Mouse (Mus musculus) v-Abl transformed pro-B cells (cell line): ENCODE results near the gene Sez6l.

ENCODE experiments used
- in situ Hi-C, 2 experiments: fragments of 400-800 bp; cut with MboI; formaldehyde crosslinking; loops; one replicate each; pipeline ENCODE4 v1.15.1; 2025; ENCODE audit not compliant: unreplicated experiment in 2 of 2

Gene Sez6l

GRCm38 (mm10) chr5:112535868-112536267 lies 41.1 kb downstream of the Sez6l start:
- in situ Hi-C loops: no loop called here

DNA sequence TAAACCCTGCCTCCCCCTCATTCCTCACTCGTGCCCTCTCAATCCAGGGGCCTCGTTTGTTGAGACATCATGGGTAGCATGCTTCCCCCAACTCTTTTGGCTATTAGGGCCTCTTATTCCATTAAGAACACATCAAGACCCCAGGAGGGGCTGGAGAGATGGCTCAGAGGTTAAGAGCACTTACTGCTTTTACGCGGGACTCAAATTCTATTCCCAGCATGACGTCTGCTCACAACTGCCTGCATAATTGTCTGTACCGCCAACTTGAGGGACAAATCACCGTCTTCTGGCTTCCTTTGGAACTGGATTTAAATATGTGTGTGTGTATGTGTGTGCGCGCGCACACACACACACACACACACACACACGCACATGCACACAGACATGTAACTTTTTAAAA lies 42.8 kb downstream of the Sez6l start:
- in situ Hi-C loops: no loop called here

DNA sequence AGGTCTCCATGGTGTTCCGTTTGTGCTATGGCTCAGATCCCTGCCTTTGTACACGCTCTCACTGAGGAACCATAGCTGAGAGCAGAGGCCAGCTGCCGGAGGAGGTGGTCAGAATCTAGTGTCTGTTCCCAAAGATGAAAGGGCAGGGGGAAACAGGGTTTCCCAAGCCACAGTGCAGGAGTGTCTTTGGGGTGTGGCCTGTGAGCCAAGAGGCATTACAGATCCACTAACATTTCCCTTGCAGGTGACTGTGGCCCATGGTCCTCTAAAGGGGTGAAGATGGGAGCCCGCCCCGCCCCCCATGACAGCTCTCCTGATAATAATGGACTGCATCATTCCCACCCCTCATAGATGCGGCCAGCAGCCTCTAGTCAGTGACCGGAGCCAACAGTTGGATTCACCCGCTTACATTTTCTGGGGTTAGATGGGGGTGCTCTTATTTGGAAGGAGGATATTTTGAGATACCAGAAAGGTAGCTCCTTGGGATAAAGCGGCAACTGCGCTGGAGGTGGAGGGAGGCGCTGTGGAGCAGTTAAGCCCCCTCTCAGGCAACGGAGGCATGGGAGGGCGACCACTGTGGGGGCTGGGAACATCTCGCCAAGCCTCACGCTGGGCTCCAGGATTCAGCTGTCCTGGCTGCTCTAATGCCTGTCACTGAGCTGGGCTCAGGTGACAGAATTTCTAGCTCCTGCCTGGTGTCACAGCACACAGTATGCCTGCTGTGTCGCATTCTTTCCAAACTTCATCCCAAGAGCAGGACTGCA lies 43.5 kb downstream of the Sez6l start:
- in situ Hi-C loops: no loop called here

DNA sequence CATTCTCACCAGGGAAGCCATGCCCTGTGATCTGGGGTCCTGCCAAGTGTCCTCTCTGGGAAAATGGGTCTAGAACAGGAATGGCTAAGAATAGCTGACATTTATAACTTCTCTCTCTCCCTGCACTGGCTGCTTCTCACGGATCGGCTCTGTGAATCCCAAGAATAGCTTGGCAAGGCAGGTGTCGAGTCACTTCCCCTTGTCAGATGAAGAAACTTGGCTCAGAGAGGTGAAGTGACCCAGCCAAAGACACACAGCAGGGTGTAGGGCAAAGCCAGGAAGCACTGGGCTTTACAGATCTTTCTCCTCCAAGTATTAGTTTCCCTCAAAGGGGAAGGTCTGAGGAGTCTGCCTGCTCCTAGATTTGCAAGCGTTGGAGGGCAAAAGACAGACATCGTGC lies 44.1 kb downstream of the Sez6l start:
- in situ Hi-C loops: no loop called here

- in situ Hi-C loops: no loop called here
Measured at GRCm38 (mm10) chr5:112532210-112532609, 44.8 kb downstream of the Sez6l start.

DNA sequence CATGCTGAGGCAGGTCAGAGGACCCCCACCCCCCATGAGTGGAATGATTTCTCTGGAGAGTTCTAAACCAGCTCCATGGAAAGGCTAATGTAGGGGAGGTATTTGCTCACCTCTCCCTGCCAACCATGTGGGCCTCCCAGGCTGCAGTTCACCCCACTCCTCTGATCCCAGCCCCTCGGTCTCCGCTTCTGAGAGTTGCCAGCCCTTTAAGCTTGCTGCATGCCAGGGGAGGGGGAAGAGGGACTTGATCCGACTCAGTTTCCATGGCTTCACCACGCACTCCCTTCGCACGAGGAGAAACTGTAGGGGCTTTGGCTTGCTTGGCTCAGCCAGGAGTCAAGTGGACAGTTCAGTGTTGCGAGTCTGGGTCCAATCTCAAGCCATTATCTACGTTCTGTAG lies 45.9 kb downstream of the Sez6l start:
- in situ Hi-C loops: no loop called here

- in situ Hi-C loops: no loop called here
Measured at GRCm38 (mm10) chr5:112526936-112527335, 50.0 kb downstream of the Sez6l start.

DNA sequence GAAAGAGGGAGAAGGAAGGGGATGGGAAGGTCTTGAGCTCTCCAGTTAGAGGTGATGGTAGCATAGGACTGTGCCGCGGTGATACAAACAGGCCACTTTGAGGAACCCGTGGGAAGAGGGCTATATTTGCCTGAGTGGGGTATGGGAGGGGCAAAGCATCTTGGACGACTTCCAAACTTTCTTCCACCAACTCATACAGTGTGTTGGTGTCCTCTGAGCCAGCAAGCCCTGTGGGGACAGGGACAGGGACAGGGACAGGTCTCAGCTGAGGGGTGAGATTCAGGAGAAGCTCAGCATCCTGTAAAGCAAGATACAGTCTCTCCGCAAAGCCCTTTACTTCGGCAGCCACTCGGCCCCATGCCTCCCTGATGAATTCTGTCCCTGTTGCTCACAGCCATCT lies 50.5 kb downstream of the Sez6l start:
- in situ Hi-C loops: no loop called here

GRCm38 (mm10) chr5:112525980-112526379 lies 51.0 kb downstream of the Sez6l start:
- in situ Hi-C loops: no loop called here

- in situ Hi-C loops: no loop called here
Measured at GRCm38 (mm10) chr5:112525271-112525670, 51.7 kb downstream of the Sez6l start.

- in situ Hi-C loops: no loop called here
Measured at GRCm38 (mm10) chr5:112523796-112524195, 53.2 kb downstream of the Sez6l start.

DNA sequence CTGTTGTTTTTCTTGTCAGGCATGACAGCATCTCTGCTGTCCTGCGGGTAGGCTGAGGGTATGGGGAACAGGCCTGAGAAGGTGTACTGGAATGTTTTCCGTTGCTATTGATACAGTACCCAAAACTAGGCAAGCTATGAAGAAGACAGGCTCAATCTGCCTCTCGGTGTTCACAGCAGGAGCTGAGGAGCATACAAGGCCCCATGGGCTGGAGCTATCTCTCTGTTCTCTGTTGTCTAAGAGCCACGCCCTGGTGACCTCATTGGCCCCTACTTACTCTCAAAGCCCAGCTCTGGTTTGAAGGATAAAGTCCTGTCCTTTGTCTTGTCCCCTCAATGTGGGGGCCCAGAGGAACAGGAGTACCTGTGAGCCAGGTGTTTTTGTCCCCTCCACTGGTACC lies 53.7 kb downstream of the Sez6l start:
- in situ Hi-C loops: no loop called here

GRCm38 (mm10) chr5:112521703-112522527 lies 55.1 kb downstream of the Sez6l start:
- in situ Hi-C loops: no loop called here

GRCm38 (mm10) chr5:112520826-112521702 lies 55.9 kb downstream of the Sez6l start:
- in situ Hi-C loops: no loop called here

- in situ Hi-C loops: no loop called here
Measured at GRCm38 (mm10) chr5:112518773-112519172, 58.2 kb downstream of the Sez6l start.

- in situ Hi-C loops: no loop called here
Measured at GRCm38 (mm10) chr5:112517454-112517853, 59.5 kb downstream of the Sez6l start.

GRCm38 (mm10) chr5:112516527-112516926 lies 60.5 kb downstream of the Sez6l start:
- in situ Hi-C loops: no loop called here

- in situ Hi-C loops: no loop called here
Measured at GRCm38 (mm10) chr5:112510351-112510750, 66.6 kb downstream of the Sez6l start.

DNA sequence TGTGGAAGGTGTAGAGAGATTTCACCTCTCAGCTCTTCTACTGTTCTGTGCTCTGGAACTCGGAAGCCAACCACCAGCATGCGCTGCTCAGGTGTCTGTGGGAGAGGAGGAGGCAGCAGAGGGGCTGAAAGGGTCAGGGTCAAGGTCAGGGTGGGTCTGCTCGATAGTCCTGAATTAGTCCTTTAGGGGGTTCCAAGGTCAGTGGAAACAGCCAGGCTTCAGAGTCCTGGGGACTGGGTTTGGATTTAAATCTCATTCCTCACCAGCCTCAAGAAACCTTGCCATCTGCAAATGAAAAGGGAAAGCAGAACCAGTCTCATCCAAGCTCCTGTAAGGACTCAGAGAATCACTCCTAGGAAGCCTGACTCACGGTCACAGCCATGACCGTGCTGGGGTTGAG lies 67.1 kb downstream of the Sez6l start:
- in situ Hi-C loops: no loop called here

DNA sequence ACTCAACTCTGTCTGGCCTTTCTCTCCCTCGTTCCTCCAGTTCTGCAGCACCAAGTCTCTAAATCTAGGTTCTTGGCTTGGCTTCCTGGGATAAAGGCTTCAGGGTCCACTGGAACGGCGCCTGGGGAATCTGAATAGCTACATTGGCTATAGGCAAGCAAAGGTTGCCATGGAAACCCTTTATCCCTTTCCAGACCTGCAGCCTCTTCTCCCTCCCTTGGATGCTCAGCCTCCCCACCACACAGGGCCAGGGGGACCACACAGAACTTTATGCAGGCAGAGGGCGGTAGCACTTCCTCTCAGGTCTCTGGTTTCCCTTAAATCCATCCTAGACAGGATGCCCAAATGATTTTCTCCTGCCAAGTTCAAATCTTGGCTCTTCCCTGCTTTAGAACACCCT lies 71.4 kb downstream of the Sez6l start:
- in situ Hi-C loops: no loop called here

DNA sequence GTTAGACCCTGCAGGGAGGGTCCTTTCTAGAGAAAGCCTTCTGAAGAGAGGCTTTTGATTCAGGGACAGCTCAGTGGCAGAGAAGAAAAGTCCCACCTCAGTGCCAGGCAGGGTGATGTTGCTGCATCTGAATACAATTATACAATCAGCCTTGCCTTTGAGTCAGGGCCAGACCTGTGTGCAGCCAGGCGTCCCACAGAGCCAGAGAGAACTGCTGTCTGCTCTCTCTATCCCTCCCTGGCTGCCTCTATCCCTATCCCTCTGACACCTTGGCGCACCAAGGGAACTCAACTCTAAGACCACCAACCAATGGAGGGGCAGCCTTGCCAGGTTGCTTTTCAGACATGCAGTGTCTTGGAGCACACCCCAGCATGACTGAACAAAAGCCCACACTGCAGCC lies 75.6 kb downstream of the Sez6l start:
- in situ Hi-C loops: no loop called here
